16 mouse cellular contexts compared by ENCODE assay signal in genomic region chr12:103062133-103062532, GRCm38 (mm10).
DNase-seq lines count a peak whose midpoint lies in the region; ATAC-seq and TF ChIP-seq lines count a peak whose summit lies in the region.
"Had no signal": no experiment of that assay in that cellular context is flagged by ENCODE, and none has a peak within 500 bp of the region (broad histone marks: within the 10 kb centered on the region; RNA-seq: fewer than 3 reads in every experiment).

No protein-coding gene starts in this region.

- H3K4me3 ChIP-seq in heart, embryonic 10.5 days: no peak overlapping the region
- H3K4me3 ChIP-seq in midbrain, embryonic 12.5 days: no peak overlapping the region
- no peak overlapping the region for H3K4me3 ChIP-seq in midbrain, embryonic 15.5 days
- H3K4me3 ChIP-seq in CH12.LX (replicated peaks in 1 of 3; ENCODE audit: low read depth in 2 of 3, low read length in 2 of 3, poor library complexity in 1 of 3): no peak overlapping the region
- H3K4me3 ChIP-seq: embryonic facial prominence, embryonic 10.5 days; heart, embryonic 13.5 days; hindbrain, embryonic 15.5 days had no signal

- H3K36me3 ChIP-seq in heart, embryonic 10.5 days: no peaks in the 10 kb centered on the region
- H3K36me3 ChIP-seq in midbrain, embryonic 12.5 days: no peaks in the 10 kb centered on the region
- peaks cover 9% of the 10 kb centered on the region; the same call in 1 of the 2 replicates for H3K36me3 ChIP-seq in midbrain, embryonic 15.5 days (replicated peaks)
- H3K36me3 ChIP-seq in CH12.LX (replicated peaks in 1 of 2; ENCODE audit: control insufficient read depth in 1 of 2, insufficient read depth in 1 of 2, low read length in 1 of 2): no peaks in the 10 kb centered on the region
- H3K36me3 ChIP-seq: embryonic facial prominence, embryonic 10.5 days; heart, embryonic 13.5 days had no signal

- DNase-seq in heart, adult 11 months: peak; percentile 14
- DNase-seq in heart, embryonic 10.5 days (ENCODE audit: low spot score): no peak
- no peak for DNase-seq in CH12.LX (ENCODE audit: extremely low read depth)
- peak; percentile 14 for DNase-seq in Muller cell, postnatal 12 days (ENCODE audit: inconsistent ontology term)
- DNase-seq in kidney, postnatal 14 days: no peak
- DNase-seq: adrenal gland, postnatal 25 days; cerebellum, adult 2 months; cerebellum, postnatal 10 days; gastrocnemius, postnatal 14 days; heart, postnatal 36 days had no signal

- H3K9ac ChIP-seq in midbrain, embryonic 12.5 days (replicated peaks): no peak overlapping the region
- no peak overlapping the region for H3K9ac ChIP-seq in midbrain, embryonic 15.5 days
- H3K9ac ChIP-seq in CH12.LX (ENCODE audit: insufficient read depth, low read depth): no peak overlapping the region
- H3K9ac ChIP-seq: heart, embryonic 13.5 days; hindbrain, embryonic 15.5 days had no signal

- no peaks in the 10 kb centered on the region for H3K9me3 ChIP-seq in heart, embryonic 10.5 days
- H3K9me3 ChIP-seq in midbrain, embryonic 12.5 days: no peaks in the 10 kb centered on the region
- no peaks in the 10 kb centered on the region for H3K9me3 ChIP-seq in midbrain, embryonic 15.5 days
- no peaks in the 10 kb centered on the region for H3K9me3 ChIP-seq in CH12.LX (replicated peaks; ENCODE audit: low read length)
- H3K9me3 ChIP-seq: embryonic facial prominence, embryonic 10.5 days; heart, embryonic 13.5 days; hindbrain, embryonic 15.5 days had no signal

- no peak for TF ChIP-seq POLR2A in CH12.LX (IDR thresholded peaks at IDR 0.05; ENCODE audit: low read depth, low read length)

- in situ Hi-C loops in CH12.LX (cut with MboI; ENCODE audit: low pct_ligation_motif_present, low pct_unique_long_range_greater_than_20kb, low sequenced_read_pairs): loop anchor here (10.0 to 25.0 kb wide), 2 partner anchors 175 to 317 kb away; partner anchors contain the start of genes Btbd7, Cox8c, Moap1 and Tmem251

- H3K79me2 ChIP-seq in CH12.LX (replicated peaks; ENCODE audit: control insufficient read depth, extremely low read depth, insufficient read depth, poor library complexity, severe bottlenecking): no peaks in the 10 kb centered on the region

- ATAC-seq in midbrain, embryonic 12.5 days (ENCODE audit: low FRiP score, low read depth): peak; percentile 58; the same call in 1 of the 2 replicates
- no peak for ATAC-seq in midbrain, embryonic 15.5 days (replicated peaks)
- ATAC-seq: forebrain, embryonic 14.5 days had no signal

- no peak for TF ChIP-seq EP300 in CH12.LX (IDR thresholded peaks at IDR 0.05; ENCODE audit: low read length)

- 69% methylated on average over 4 of the region's 4 CpGs for WGBS in heart, embryonic 10.5 days
- 52% methylated on average over 4 of the region's 4 CpGs for WGBS in midbrain, embryonic 12.5 days
- WGBS in midbrain, embryonic 15.5 days: 38% methylated on average over 4 of the region's 4 CpGs

- TF ChIP-seq RAD21 in CH12.LX (IDR thresholded peaks at IDR 0.05; ENCODE audit: low read depth, low read length): no peak

- H3K4me2 ChIP-seq in midbrain, embryonic 12.5 days (replicated peaks): no peak overlapping the region
- H3K4me2 ChIP-seq in midbrain, embryonic 15.5 days: no peak overlapping the region
- no peak overlapping the region for H3K4me2 ChIP-seq in CH12.LX (ENCODE audit: insufficient read depth, low read depth, poor library complexity, severe bottlenecking)
- H3K4me2 ChIP-seq: hindbrain, embryonic 15.5 days had no signal

- no peaks in the 10 kb centered on the region for H3K27me3 ChIP-seq in heart, embryonic 10.5 days (ENCODE audit: insufficient read depth, poor library complexity, severe bottlenecking)
- no peaks in the 10 kb centered on the region for H3K27me3 ChIP-seq in midbrain, embryonic 12.5 days
- no peaks in the 10 kb centered on the region for H3K27me3 ChIP-seq in midbrain, embryonic 15.5 days (replicated peaks)
- no peaks in the 10 kb centered on the region for H3K27me3 ChIP-seq in CH12.LX (replicated peaks)
- H3K27me3 ChIP-seq: heart, embryonic 13.5 days; hindbrain, embryonic 15.5 days had no signal

- dilution Hi-C loops in CH12.LX (cut with MboI; ENCODE audit: extremely low pct_ligation_motif_present, extremely low pct_unique_long_range_greater_than_20kb, low sequenced_read_pairs): no loop called here

- no peak overlapping the region for H3K27ac ChIP-seq in heart, embryonic 10.5 days
- no peak overlapping the region for H3K27ac ChIP-seq in midbrain, embryonic 12.5 days (replicated peaks)
- H3K27ac ChIP-seq in midbrain, embryonic 15.5 days: no peak overlapping the region
- H3K27ac ChIP-seq in CH12.LX (ENCODE audit: insufficient read depth, low read depth): no peak overlapping the region
- H3K27ac ChIP-seq: embryonic facial prominence, embryonic 10.5 days; heart, embryonic 13.5 days; hindbrain, embryonic 15.5 days had no signal

- TF ChIP-seq CTCF in CH12.LX (conservative IDR thresholded peaks at IDR 0.05 in 1 of 2, IDR thresholded peaks at IDR 0.05 in 1 of 2; ENCODE audit: low read depth in 2 of 2, low read length in 2 of 2): no peak

- H3K4me1 ChIP-seq in heart, embryonic 10.5 days: 0 out of 2 replicates have a peak, but pooled peaks cover 6% of the 10 kb centered on the region
- H3K4me1 ChIP-seq in midbrain, embryonic 12.5 days: no peaks in the 10 kb centered on the region
- no peaks in the 10 kb centered on the region for H3K4me1 ChIP-seq in midbrain, embryonic 15.5 days
- peaks cover 0 to 3% of the 10 kb centered on the region in 2 experiments; a peak in 1 of 4 replicates for H3K4me1 ChIP-seq in CH12.LX (ENCODE audit: control insufficient read depth in 1 of 2, insufficient read depth in 2 of 2)
- H3K4me1 ChIP-seq: hindbrain, embryonic 15.5 days had no signal

TF ChIP-seq in CH12.LX, 34 proteins besides CTCF, POLR2A, EP300 and RAD21:
- TF ChIP-seq ZNF384 (IDR thresholded peaks at IDR 0.05; ENCODE audit: low read depth, low read length): peak; percentile 11; the same call in 1 of the 2 replicates
- TF ChIP-seq SIN3A (IDR thresholded peaks at IDR 0.05; ENCODE audit: low read length): no peak

Comparison
In these comparisons a context has a peak if more than half of its experiments do, and no peak if none do; other contexts are left out.
1. DNase-seq: peak in heart, adult 11 months (single experiment) and Muller cell, postnatal 12 days (single experiment); none in heart, embryonic 10.5 days (single experiment), CH12.LX (single experiment) and kidney, postnatal 14 days (single experiment).